Mouse (Mus musculus) limb, embryonic 12.5 days (tissue): ENCODE measurements around the gene Olfr740. TPM values are rescaled to one million over a fixed set of nuclear protein-coding genes. Genes with fewer than 3 reads are reported as not detected.

ENCODE experiments used
- ATAC-seq: fragments of 200-750 bp; cut with Nextera tagmentation; 2 replicates; pipeline ENCODE4 v1.8.0; 2017; ENCODE audit warnings: low read depth, moderate TSS enrichment; ENCODE audit not compliant: insufficient number of reproducible peaks, insufficient read depth, low FRiP score, low TSS enrichment
- H3K27ac ChIP-seq: fragments of 300-500 bp; sonication (generic); 2 replicates; pipeline ENCODE4 v1.5.1; 2016; ENCODE audit warnings: mild to moderate bottlenecking, moderate library complexity
- H3K27me3 ChIP-seq: fragments of 300-500 bp; sonication (generic); 2 replicates; pipeline ENCODE4 v1.6.1; 2016; ENCODE audit warnings: mild to moderate bottlenecking, moderate library complexity
- H3K36me3 ChIP-seq: fragments of 300-500 bp; sonication (generic); 2 replicates; pipeline ENCODE4 v1.6.1; 2016; ENCODE audit warnings: mild to moderate bottlenecking, moderate library complexity
- H3K4me1 ChIP-seq: fragments of 300-500 bp; sonication (generic); replicated peaks from 2 replicates; pipeline ENCODE4 v1.6.1; 2016
- H3K4me2 ChIP-seq: fragments of 300-500 bp; sonication (generic); 2 replicates; pipeline ENCODE4 v1.6.1; 2016; ENCODE audit warnings: mild to moderate bottlenecking, moderate library complexity
- H3K4me3 ChIP-seq: fragments of 300-500 bp; sonication (generic); replicated peaks from 2 replicates; pipeline ENCODE4 v1.5.1; 2016; ENCODE audit warnings: mild to moderate bottlenecking
- H3K9ac ChIP-seq: fragments of 300-500 bp; sonication (generic); replicated peaks from 2 replicates; pipeline ENCODE4 v1.6.1; 2016; ENCODE audit warnings: mild to moderate bottlenecking, moderate library complexity
- H3K9me3 ChIP-seq: fragments of 300-500 bp; sonication (generic); 2 replicates; pipeline ENCODE4 v1.6.1; 2016; ENCODE audit warnings: mild to moderate bottlenecking, moderate library complexity
- WGBS: fragments of 180-500 bp; shearing (Covaris S2); methylation state at CpG from one replicate; pipeline ENCODE4 v1.1.7; 2016; 5-methylcytosine and 5-hydroxymethylcytosine counted together
- polyA plus RNA-seq: library from polyadenylated mRNA; unstranded; fragments of >200 nt; fragmentation: Nextera tagmentation; extraction: Ambion mirVana; gene quantifications from 2 replicates; pipeline ENCODE4 v1.2.1, GENCODE M21; 2016

Olfr740 gene
- polyA plus RNA-seq, result not detected in 2 replicates

DNA sequence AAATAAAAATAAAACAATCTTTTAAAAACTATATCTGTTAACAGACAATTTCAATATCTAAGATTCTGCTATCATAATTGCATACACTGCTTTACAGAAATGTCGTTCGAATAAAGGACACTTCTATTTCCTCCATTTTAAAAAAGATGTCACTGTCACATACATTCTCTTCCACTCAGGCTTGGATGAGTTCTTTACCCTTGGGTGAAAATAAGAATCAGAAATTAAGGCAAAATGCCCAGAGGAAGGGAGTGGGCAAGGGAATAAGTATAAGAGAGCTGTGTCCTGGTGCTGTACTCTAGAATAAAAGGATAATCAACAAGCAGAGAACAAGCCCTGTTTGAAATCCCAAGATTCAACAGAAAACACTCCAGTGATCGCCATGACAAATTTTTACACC, at the start of gene Olfr740:
Olfr740 (plus strand) TSS at position 301 of the 400 bp plus-strand sequence.
- H3K4me2 ChIP-seq, result no peak within 1 kb of the TSS
- WGBS, result 83% methylated on average over 3 of the region's 3 CpGs
- H3K9ac ChIP-seq, result no peak within 1 kb of the TSS
- no peak within 1 kb of the TSS for H3K4me3 ChIP-seq
- H3K27ac ChIP-seq, result no peak within 1 kb of the TSS
- H3K36me3 ChIP-seq, result no peaks in the 10 kb centered on the region
- H3K4me1 ChIP-seq, result no peaks in the 10 kb centered on the region
- ATAC-seq, result no peak
- no peaks in the 10 kb centered on the region for H3K27me3 ChIP-seq
- no peaks in the 10 kb centered on the region for H3K9me3 ChIP-seq

GRCm38 (mm10) chr14:50407268-50407667, 38.1 kb upstream of the Olfr740 start, which contains the start of gene Olfr738:
Gene Olfr738, plus strand, starts transcription at chr14:50407568.
- no peaks in the 10 kb centered on the region for H3K4me1 ChIP-seq
- H3K9ac ChIP-seq, result no peak within 1 kb of the TSS
- ATAC-seq, result no peak
- no peaks in the 10 kb centered on the region for H3K27me3 ChIP-seq
- no peaks in the 10 kb centered on the region for H3K36me3 ChIP-seq
- no peak within 1 kb of the TSS for H3K4me2 ChIP-seq
- H3K27ac ChIP-seq, result no peak within 1 kb of the TSS
- H3K4me3 ChIP-seq, result no peak within 1 kb of the TSS
- H3K9me3 ChIP-seq, result no peaks in the 10 kb centered on the region
- 88% methylated on average over 1 of the region's 1 CpGs for WGBS

GRCm38 (mm10) chr14:50418326-50418725, 27.0 kb upstream of the Olfr740 start, which contains the start of gene Olfr739:
Gene Olfr739, plus strand, starts transcription at chr14:50418626.
- WGBS, result 71% methylated on average over 2 of the region's 2 CpGs
- H3K27me3 ChIP-seq, result no peaks in the 10 kb centered on the region
- no peaks in the 10 kb centered on the region for H3K4me1 ChIP-seq
- no peaks in the 10 kb centered on the region for H3K9me3 ChIP-seq
- H3K27ac ChIP-seq, result no peak within 1 kb of the TSS
- no peak within 1 kb of the TSS for H3K9ac ChIP-seq
- H3K4me3 ChIP-seq, result no peak within 1 kb of the TSS
- ATAC-seq, result no peak
- H3K36me3 ChIP-seq, result no peaks in the 10 kb centered on the region
- H3K4me2 ChIP-seq, result no peak within 1 kb of the TSS

DNA sequence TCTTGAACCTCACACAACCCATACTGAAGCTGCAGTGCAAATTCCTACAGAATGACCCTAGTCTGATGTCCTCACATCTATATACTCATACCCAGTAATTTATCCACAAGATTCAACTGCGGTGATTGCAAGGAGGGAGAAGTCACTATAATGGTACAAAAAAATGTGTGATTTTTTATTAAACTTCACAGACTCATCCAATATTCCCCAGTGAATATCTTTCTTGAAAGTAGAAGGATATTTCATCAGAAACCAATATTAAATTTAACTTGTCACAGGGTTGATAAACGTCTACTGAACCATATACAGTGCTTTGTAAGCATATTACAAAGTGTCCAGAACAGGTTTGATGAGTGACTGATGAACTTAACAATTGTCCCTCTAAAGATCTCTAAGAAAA, 27.1 kb downstream of the Olfr740 start, which contains the start of gene Olfr741:
Olfr741 (plus strand) TSS at position 301 of the 400 bp plus-strand sequence.
- Histone ChIP-seq H3K36me3 (no peaks in the 10 kb centered on the region), H3K4me1 (no peaks in the 10 kb centered on the region), H3K27ac (no peak within 1 kb of the TSS), H3K4me3 (no peak within 1 kb of the TSS), H3K9me3 (no peaks in the 10 kb centered on the region), H3K9ac (no peak within 1 kb of the TSS), H3K4me2 (no peak within 1 kb of the TSS), H3K27me3 (no peaks in the 10 kb centered on the region)
- no peak for ATAC-seq
- 73% methylated on average over 2 of the region's 2 CpGs for WGBS

GRCm38 (mm10) chr14:50478406-50478805, 33.1 kb downstream of the Olfr740 start:
- no peaks in the 10 kb centered on the region for H3K36me3 ChIP-seq
- H3K9me3 ChIP-seq, result no peaks in the 10 kb centered on the region
- WGBS, result 75% methylated on average over 2 of the region's 2 CpGs
- no peak overlapping the region for H3K9ac ChIP-seq
- no peak overlapping the region for H3K4me3 ChIP-seq
- H3K27ac ChIP-seq, result no peak overlapping the region
- no peak overlapping the region for H3K4me2 ChIP-seq
- H3K27me3 ChIP-seq, result no peaks in the 10 kb centered on the region
- ATAC-seq, result no peak
- H3K4me1 ChIP-seq, result no peaks in the 10 kb centered on the region

DNA sequence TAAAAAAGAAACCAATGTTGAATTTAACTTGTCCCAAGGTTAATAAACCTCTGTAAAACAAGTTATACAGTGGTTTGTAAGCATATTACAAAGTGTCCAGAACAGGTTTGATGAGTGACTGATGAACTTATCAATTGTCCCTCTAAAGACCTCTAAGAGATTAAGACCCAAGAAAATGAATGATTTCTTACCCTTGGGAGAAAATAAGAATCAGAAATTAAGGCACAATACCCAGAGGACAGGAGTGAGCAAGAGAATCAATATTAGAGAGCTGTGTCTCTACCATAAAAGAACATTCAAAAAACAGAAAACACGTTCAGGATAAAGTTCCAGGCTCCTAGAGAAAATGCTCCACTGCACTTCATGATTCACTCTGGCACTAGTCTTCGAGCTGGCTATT, 58.0 kb downstream of the Olfr740 start, which contains the start of gene Olfr742:
Olfr742 (plus strand) TSS at position 301 of the 400 bp plus-strand sequence.
- no peak for ATAC-seq
- no peaks in the 10 kb centered on the region for H3K4me1 ChIP-seq
- no peaks in the 10 kb centered on the region for H3K36me3 ChIP-seq
- no peak within 1 kb of the TSS for H3K4me2 ChIP-seq
- H3K9me3 ChIP-seq, result no peaks in the 10 kb centered on the region
- H3K4me3 ChIP-seq, result no peak within 1 kb of the TSS
- H3K27me3 ChIP-seq, result no peaks in the 10 kb centered on the region
- WGBS, result 48% methylated on average over 2 of the region's 2 CpGs
- H3K27ac ChIP-seq, result no peak within 1 kb of the TSS
- H3K9ac ChIP-seq, result no peak within 1 kb of the TSS

Other genes starting within 250 kb of the Olfr740 start
- gene Olfr731, start 203.7 kb upstream of the Olfr740 start, polyA plus RNA-seq, result not detected in 2 replicates
- gene Olfr732, start 161.3 kb upstream of the Olfr740 start, polyA plus RNA-seq, result not detected in 2 replicates
- gene Olfr733, start 144.0 kb upstream of the Olfr740 start, polyA plus RNA-seq, result not detected in 2 replicates
- gene Olfr734, start 118.8 kb upstream of the Olfr740 start, polyA plus RNA-seq, result not detected in 2 replicates
- not detected in 2 replicates for gene Olfr735, start 96.7 kb upstream of the Olfr740 start, polyA plus RNA-seq
- not detected in 2 replicates for gene Tlr11, start 87.6 kb upstream of the Olfr740 start, polyA plus RNA-seq
- gene Olfr736, start 64.4 kb upstream of the Olfr740 start, polyA plus RNA-seq, result not detected in 2 replicates
- gene Olfr738, start 38.0 kb upstream of the Olfr740 start, polyA plus RNA-seq, result not detected in 2 replicates
- gene Olfr739, start 26.9 kb upstream of the Olfr740 start, polyA plus RNA-seq, result not detected in 2 replicates
- gene Olfr741, start 27.2 kb downstream of the Olfr740 start, polyA plus RNA-seq, result not detected in 2 replicates
- gene Olfr742, start 58.1 kb downstream of the Olfr740 start, polyA plus RNA-seq, result not detected in 2 replicates
- not detected in 2 replicates for gene Olfr743, start 76.3 kb downstream of the Olfr740 start, polyA plus RNA-seq
- not detected in 2 replicates for gene Olfr744, start 169.3 kb downstream of the Olfr740 start, polyA plus RNA-seq
- not detected in 2 replicates for gene Olfr745, start 193.8 kb downstream of the Olfr740 start, polyA plus RNA-seq
- gene Olfr746, start 201.5 kb downstream of the Olfr740 start, polyA plus RNA-seq, result not detected in 2 replicates
- gene Olfr747, start 247.7 kb downstream of the Olfr740 start, polyA plus RNA-seq, result not detected in 2 replicates